Mouse (Mus musculus) heart, adult 2 months (tissue): ENCODE measurements around the gene Prdm11.

ENCODE experiments used
- CTCF ChIP-seq: fragments of 200-600 bp; IDR thresholded peaks from 2 replicates; pipeline ENCODE4 v1.8.1; 2022; ENCODE audit warnings: antibody characterized with exemption, mild to moderate bottlenecking, moderate library complexity
- POLR2A ChIP-seq: fragments of 200-500 bp; IDR thresholded peaks from 2 replicates; pipeline ENCODE4 v1.6.1; 2011; ENCODE audit warnings: mild to moderate bottlenecking, low read depth, low read length, control low read depth; ENCODE audit not compliant: insufficient read depth

- TF ChIP-seq POLR2A (no peak), CTCF (no peak)
Measured at GRCm38 (mm10) chr2:92948699-92949300, 97.2 kb downstream of the Prdm11 start.
